Mouse (Mus musculus): ENCODE data around the gene Wfdc9. TPM values are rescaled to one million over a fixed set of nuclear protein-coding genes. Genes with fewer than 3 reads are reported as not detected.

Gene Wfdc9
- total and polyA plus RNA-seq, 3 experiments: not detected

GRCm38 (mm10) chr2:164676916-164677685 lies 20.7 kb upstream of the Wfdc9 start:
- peaks cover 5 to 13% of the 10 kb centered on the region in 2 experiments; a peak in 3 of 4 replicates for H3K4me1 ChIP-seq (ENCODE audit: control insufficient read depth in 1 of 2, insufficient read depth in 2 of 2)
- dilution Hi-C loops (cut with MboI; ENCODE audit: extremely low pct_ligation_motif_present, extremely low pct_unique_long_range_greater_than_20kb, low sequenced_read_pairs): no loop called here
- TF ChIP-seq HCFC1 (IDR thresholded peaks at IDR 0.05; ENCODE audit: low read depth, low read length) (no peak), CTCF (conservative IDR thresholded peaks at IDR 0.05 in 1 of 2, IDR thresholded peaks at IDR 0.05 in 1 of 2; ENCODE audit: low read depth in 2 of 2, low read length in 2 of 2) (no peak), ZKSCAN1 (IDR thresholded peaks at IDR 0.05; ENCODE audit: borderline replicate concordance, low read depth, low read length) (no peak), MAZ (IDR thresholded peaks at IDR 0.05; ENCODE audit: low read depth, low read length) (no peak)
- H3K36me3 ChIP-seq (replicated peaks in 1 of 2; ENCODE audit: control insufficient read depth in 1 of 2, insufficient read depth in 1 of 2, low read length in 1 of 2): no peaks in the 10 kb centered on the region
- peaks cover 7% of the 10 kb centered on the region for H3K9me3 ChIP-seq (replicated peaks; ENCODE audit: low read length)
- DNase-seq (ENCODE audit: extremely low read depth): no peak
- H3K4me2 ChIP-seq (ENCODE audit: insufficient read depth, low read depth, poor library complexity, severe bottlenecking): no peak overlapping the region
- no peak overlapping the region for H3K27ac ChIP-seq (ENCODE audit: insufficient read depth, low read depth)
- H3K27me3 ChIP-seq (replicated peaks): peaks cover 35% of the 10 kb centered on the region
- no peak overlapping the region for H3K4me3 ChIP-seq (replicated peaks in 1 of 3; ENCODE audit: low read depth in 2 of 3, low read length in 2 of 3, poor library complexity in 1 of 3)
- no peak overlapping the region for H3K9ac ChIP-seq (ENCODE audit: insufficient read depth, low read depth)
- no peaks in the 10 kb centered on the region for H3K79me2 ChIP-seq (replicated peaks; ENCODE audit: control insufficient read depth, extremely low read depth, insufficient read depth, poor library complexity, severe bottlenecking)
- in situ Hi-C loops (cut with MboI; ENCODE audit: low pct_ligation_motif_present, low pct_unique_long_range_greater_than_20kb, low sequenced_read_pairs): no loop called here

GRCm38 (mm10) chr2:164676103-164676502 lies 19.7 kb upstream of the Wfdc9 start:
- no peak overlapping the region for H3K27ac ChIP-seq (ENCODE audit: insufficient read depth, low read depth)
- no peak overlapping the region for H3K4me2 ChIP-seq (ENCODE audit: insufficient read depth, low read depth, poor library complexity, severe bottlenecking)
- TF ChIP-seq CTCF (conservative IDR thresholded peaks at IDR 0.05 in 1 of 2, IDR thresholded peaks at IDR 0.05 in 1 of 2; ENCODE audit: low read depth in 2 of 2, low read length in 2 of 2) (peak; percentile 24 to 29; a peak in 2 of 4 replicates), POLR2A (IDR thresholded peaks at IDR 0.05; ENCODE audit: low read depth, low read length) (no peak), TCF12 (IDR thresholded peaks at IDR 0.05; ENCODE audit: low read depth, low read length) (no peak)
- in situ Hi-C loops (cut with MboI; ENCODE audit: low pct_ligation_motif_present, low pct_unique_long_range_greater_than_20kb, low sequenced_read_pairs): no loop called here
- no peak overlapping the region for H3K9ac ChIP-seq (ENCODE audit: insufficient read depth, low read depth)
- no peak overlapping the region for H3K4me3 ChIP-seq (replicated peaks in 1 of 3; ENCODE audit: low read depth in 2 of 3, low read length in 2 of 3, poor library complexity in 1 of 3)
- no peak for DNase-seq (ENCODE audit: extremely low read depth)
- peaks cover 5 to 13% of the 10 kb centered on the region in 2 experiments; a peak in 3 of 4 replicates for H3K4me1 ChIP-seq (ENCODE audit: control insufficient read depth in 1 of 2, insufficient read depth in 2 of 2)
- H3K27me3 ChIP-seq (replicated peaks): peaks cover 42% of the 10 kb centered on the region
- H3K36me3 ChIP-seq (replicated peaks in 1 of 2; ENCODE audit: control insufficient read depth in 1 of 2, insufficient read depth in 1 of 2, low read length in 1 of 2): no peaks in the 10 kb centered on the region
- dilution Hi-C loops (cut with MboI; ENCODE audit: extremely low pct_ligation_motif_present, extremely low pct_unique_long_range_greater_than_20kb, low sequenced_read_pairs): no loop called here
- no peaks in the 10 kb centered on the region for H3K79me2 ChIP-seq (replicated peaks; ENCODE audit: control insufficient read depth, extremely low read depth, insufficient read depth, poor library complexity, severe bottlenecking)
- peaks cover 10% of the 10 kb centered on the region for H3K9me3 ChIP-seq (replicated peaks; ENCODE audit: low read length)

GRCm38 (mm10) chr2:164673987-164674386 lies 17.6 kb upstream of the Wfdc9 start, which contains the start of gene Wfdc11:
Wfdc11 (minus strand) TSS chr2:164674087.
- Histone ChIP-seq H3K27me3 (replicated peaks) (peaks cover 45% of the 10 kb centered on the region), H3K4me2 (ENCODE audit: insufficient read depth, low read depth, poor library complexity, severe bottlenecking) (no peak within 1 kb of the TSS), H3K9ac (ENCODE audit: insufficient read depth, low read depth) (no peak within 1 kb of the TSS), H3K4me3 (replicated peaks in 1 of 3; ENCODE audit: low read depth in 2 of 3, low read length in 2 of 3, poor library complexity in 1 of 3) (no peak within 1 kb of the TSS), H3K27ac (ENCODE audit: insufficient read depth, low read depth) (no peak within 1 kb of the TSS), H3K4me1 (ENCODE audit: control insufficient read depth in 1 of 2, insufficient read depth in 2 of 2) (peaks cover 0 to 3% of the 10 kb centered on the region in 2 experiments; a peak in 1 of 4 replicates), H3K9me3 (replicated peaks; ENCODE audit: low read length) (peaks cover 16% of the 10 kb centered on the region), H3K79me2 (replicated peaks; ENCODE audit: control insufficient read depth, extremely low read depth, insufficient read depth, poor library complexity, severe bottlenecking) (no peaks in the 10 kb centered on the region), H3K36me3 (replicated peaks in 1 of 2; ENCODE audit: control insufficient read depth in 1 of 2, insufficient read depth in 1 of 2, low read length in 1 of 2) (no peaks in the 10 kb centered on the region)
- dilution Hi-C loops (cut with MboI; ENCODE audit: extremely low pct_ligation_motif_present, extremely low pct_unique_long_range_greater_than_20kb, low sequenced_read_pairs): no loop called here
- in situ Hi-C loops (cut with MboI; ENCODE audit: low pct_ligation_motif_present, low pct_unique_long_range_greater_than_20kb, low sequenced_read_pairs): no loop called here
- no peak for TF ChIP-seq HCFC1 (IDR thresholded peaks at IDR 0.05; ENCODE audit: low read depth, low read length)
- TF ChIP-seq USF1 (IDR thresholded peaks at IDR 0.05; ENCODE audit: low read depth, low read length): no peak
- no peak for TF ChIP-seq SMC3 (IDR thresholded peaks at IDR 0.05; ENCODE audit: low read depth, low read length)
- DNase-seq (ENCODE audit: extremely low read depth): no peak

All from CH12.LX (cell line).